Mouse (Mus musculus) CH12.LX (cell line): ENCODE data around the gene Mettl7a1.

ENCODE experiments used
- BHLHE40 ChIP-seq: IDR thresholded peaks from 2 replicates; pipeline ENCODE4 v1.6.1; 2011; ENCODE audit warnings: mild to moderate bottlenecking, low read depth, low read length, improper control_type of control experiment
- CHD2 ChIP-seq: IDR thresholded peaks from 2 replicates; pipeline ENCODE4 v1.6.1; 2011; ENCODE audit warnings: low read length, improper control_type of control experiment
- CTCF ChIP-seq, 2 experiments: IDR thresholded peaks in 1 of 2; conservative IDR thresholded peaks in 1 of 2; 2 replicates each; pipeline ENCODE4 v1.5.1; 2011 to 2012; ENCODE audit warnings: low read depth in 2 of 2, low read length in 2 of 2, improper control_type of control experiment in 1 of 2, inconsistent platforms in 1 of 2, mild to moderate bottlenecking in 1 of 2, moderate library complexity in 1 of 2
- E2F4 ChIP-seq: IDR thresholded peaks from 2 replicates; pipeline ENCODE4 v1.6.1; 2011; ENCODE audit warnings: low read depth, low read length, improper control_type of control experiment; ENCODE audit not compliant: insufficient replicate concordance
- HCFC1 ChIP-seq: IDR thresholded peaks from 2 replicates; pipeline ENCODE4 v1.6.1; 2012; ENCODE audit warnings: low read depth, mild to moderate bottlenecking, inconsistent platforms, low read length, improper control_type of control experiment
- NRF1 ChIP-seq: IDR thresholded peaks from 2 replicates; pipeline ENCODE4 v1.6.1; 2014; ENCODE audit warnings: low read depth, mild to moderate bottlenecking, inconsistent platforms, low read length, improper control_type of control experiment, moderate library complexity
- POLR2A ChIP-seq: IDR thresholded peaks from 2 replicates; pipeline ENCODE4 v1.6.1; 2011; ENCODE audit warnings: low read depth, mild to moderate bottlenecking, improper control_type of control experiment, low read length
- POLR2AphosphoS2 ChIP-seq: IDR thresholded peaks from 2 replicates; pipeline ENCODE4 v1.6.1; 2011; ENCODE audit warnings: low read depth, low read length, improper control_type of control experiment
- RAD21 ChIP-seq: IDR thresholded peaks from 2 replicates; pipeline ENCODE4 v1.6.1; 2011; ENCODE audit warnings: low read depth, mild to moderate bottlenecking, low read length, improper control_type of control experiment, moderate library complexity
- RCOR1 ChIP-seq: conservative IDR thresholded peaks from 2 replicates; pipeline ENCODE4 v1.6.1; 2012; ENCODE audit warnings: low read depth, mild to moderate bottlenecking, inconsistent platforms, low read length, improper control_type of control experiment
- TCF12 ChIP-seq: IDR thresholded peaks from 2 replicates; pipeline ENCODE4 v1.6.1; 2014; ENCODE audit warnings: low read depth, mild to moderate bottlenecking, inconsistent platforms, low read length, improper control_type of control experiment
- USF1 ChIP-seq: IDR thresholded peaks from 2 replicates; pipeline ENCODE4 v1.6.1; 2014; ENCODE audit warnings: low read depth, mild to moderate bottlenecking, inconsistent platforms, low read length, improper control_type of control experiment
- ZC3H11A ChIP-seq: IDR thresholded peaks from 2 replicates; pipeline ENCODE4 v1.6.1; 2012; ENCODE audit warnings: low read depth, mild to moderate bottlenecking, inconsistent platforms, low read length, improper control_type of control experiment

DNA sequence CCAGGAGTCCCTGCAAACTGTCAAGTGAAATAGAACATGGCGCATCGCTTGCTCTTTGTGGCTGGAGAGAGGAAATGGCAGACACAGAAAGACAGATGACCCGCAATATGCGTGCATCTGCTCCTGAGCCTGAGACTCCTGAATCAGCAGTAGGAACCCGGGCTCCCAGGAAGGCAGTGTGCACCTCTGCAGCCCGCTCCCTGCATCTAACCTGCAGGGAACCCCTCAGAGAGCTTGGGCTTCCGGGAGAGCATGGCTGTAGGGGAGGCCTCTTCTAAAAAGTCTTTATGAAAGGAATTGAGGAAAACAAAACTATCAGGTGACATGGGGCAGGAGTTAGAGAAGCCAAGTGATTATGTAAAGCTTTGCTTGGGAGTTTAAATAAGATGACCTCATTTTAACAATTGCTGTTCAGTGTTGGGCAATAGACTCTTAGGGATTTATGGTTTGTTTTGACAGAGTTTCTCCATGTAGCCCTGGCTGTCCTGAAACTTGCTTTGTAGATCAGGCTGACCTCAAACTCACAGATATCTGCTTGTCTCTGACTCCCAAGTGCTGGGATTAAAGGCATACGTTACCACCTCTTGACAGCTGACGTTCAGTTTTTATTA, 16.5 kb downstream of the Mettl7a1 start:
- TF ChIP-seq POLR2A (no peak), RCOR1 (no peak), RAD21 (no peak), BHLHE40 (no peak), TCF12 (no peak), E2F4 (no peak), NRF1 (no peak), ZC3H11A (no peak), CTCF (conservative IDR thresholded peaks at IDR 0.05 in 1 of 2, IDR thresholded peaks at IDR 0.05 in 1 of 2; ENCODE audit: low read depth in 2 of 2, low read length in 2 of 2) (no peak), HCFC1 (no peak), POLR2AphosphoS2 (no peak), USF1 (no peak), CHD2 (no peak)
